Mouse (Mus musculus) layer of hippocampus, adult 18-20 months (tissue): Measurements from ENCODE around the gene Tmem215. TPM values are rescaled to one million over a fixed set of nuclear protein-coding genes. Genes with fewer than 3 reads are reported as not detected.

Source experiments
- DNase-seq, 2 experiments: peaks; one replicate each; pipeline ENCODE4 v3.0.0; 2022; ENCODE audit warnings: low spot score in 2 of 2
- long read RNA-seq: library from polyadenylated mRNA; stranded (forward); transcript quantifications from one replicate; pipeline ENCODE4 v2.0.0, GENCODE M21; 2021
- total RNA-seq, 2 experiments: library from RNA; stranded (reverse); gene quantifications; 2 replicates each; pipeline ENCODE4 v1.2.3; 2021

Tmem215 gene
- total RNA-seq = 1 to 10 TPM; 7.6 to 8.4 TPM
- long read RNA-seq, full-length matches to known transcripts = 11 of 14 reads
- long read RNA-seq, partial matches to known transcripts = 0 of 14 reads
- long read RNA-seq, other reads (novel, unspliced or antisense) = 3 of 14 reads

GRCm38 (mm10) chr4:40471880-40472279 is at the start of gene Tmem215:
Gene Tmem215, plus strand, starts transcription at chr4:40472180.
- no peak for DNase-seq

GRCm38 (mm10) chr4:40431916-40432315 is 40.1 kb upstream of the Tmem215 start:
- DNase-seq = no peak

- DNase-seq = no peak
Measured at GRCm38 (mm10) chr4:40433379-40433778, 38.6 kb upstream of the Tmem215 start.

- no peak for DNase-seq
Measured at GRCm38 (mm10) chr4:40434388-40434787, 37.6 kb upstream of the Tmem215 start.

- no peak for DNase-seq
Measured at GRCm38 (mm10) chr4:40443565-40443964, 28.4 kb upstream of the Tmem215 start.

- no peak for DNase-seq
Measured at GRCm38 (mm10) chr4:40472700-40473530, 935 bp downstream of the Tmem215 start.

GRCm38 (mm10) chr4:40473911-40474310 is 1.9 kb downstream of the Tmem215 start:
- DNase-seq = no peak

- DNase-seq = no peak
Measured at GRCm38 (mm10) chr4:40477963-40478362, 6.0 kb downstream of the Tmem215 start.

GRCm38 (mm10) chr4:40486546-40486945 is 14.6 kb downstream of the Tmem215 start:
- no peak for DNase-seq

GRCm38 (mm10) chr4:40491731-40492130 is 19.8 kb downstream of the Tmem215 start:
- no peak for DNase-seq

- DNase-seq = peak in 1 of 2 experiments; percentile 35
Measured at GRCm38 (mm10) chr4:40496354-40496753, 24.4 kb downstream of the Tmem215 start.

- DNase-seq = peak in 1 of 2 experiments; percentile 42
Measured at GRCm38 (mm10) chr4:40496828-40497227, 24.8 kb downstream of the Tmem215 start.

GRCm38 (mm10) chr4:40499812-40500591 is 28.0 kb downstream of the Tmem215 start:
- DNase-seq = no peak

- DNase-seq = no peak
Measured at GRCm38 (mm10) chr4:40502459-40502858, 30.5 kb downstream of the Tmem215 start.

- DNase-seq = peak; percentile 35 to 70
Measured at GRCm38 (mm10) chr4:40509534-40509933, 37.6 kb downstream of the Tmem215 start.

- DNase-seq = no peak
Measured at GRCm38 (mm10) chr4:40513235-40513634, 41.3 kb downstream of the Tmem215 start.

- peak in 1 of 2 experiments; percentile 42 for DNase-seq
Measured at GRCm38 (mm10) chr4:40518545-40519324, 46.8 kb downstream of the Tmem215 start.
